In the genomic region with DNA sequence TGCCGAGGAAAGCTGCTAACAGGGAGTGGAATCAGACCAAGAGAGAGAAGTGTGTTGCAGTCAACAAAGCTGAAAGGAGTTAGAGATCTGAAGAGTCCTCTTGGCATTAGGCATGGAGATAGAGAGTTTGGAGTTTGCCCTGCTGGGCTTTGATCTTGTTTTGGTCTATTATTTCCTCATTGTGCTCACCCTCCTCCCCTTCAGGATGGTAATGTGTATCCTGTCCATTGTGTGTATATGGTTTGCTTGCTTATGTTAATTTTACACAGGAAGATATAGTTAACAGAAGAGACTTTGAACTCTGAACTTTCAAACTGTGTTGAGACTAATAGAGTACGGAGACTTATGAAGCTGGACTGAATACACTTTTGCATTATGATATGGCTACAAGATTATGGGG, we compare ENCODE assay signal across 28 mouse cellular contexts. TPM values are rescaled to one million over a fixed set of nuclear protein-coding genes. Genes with fewer than 3 reads are reported as not detected.
A peak's percentile ranks its signal among the peaks of the same experiment; 100 is the strongest.
DNase-seq lines count a peak whose midpoint lies in the region; ATAC-seq and TF ChIP-seq lines count a peak whose summit lies in the region.
"Had no signal": no experiment of that assay in that cellular context is flagged by ENCODE, and none has a peak within 500 bp of the region (broad histone marks: within the 10 kb centered on the region; RNA-seq: fewer than 3 reads in every experiment).

No protein-coding gene starts in this region.

- TF ChIP-seq CTCF in liver, postnatal 0 days (IDR thresholded peaks at IDR 0.05; ENCODE audit: low read depth) = no peak
- no peak for TF ChIP-seq CTCF in small intestine, adult 2 months (IDR thresholded peaks at IDR 0.05; ENCODE audit: extremely low read depth, insufficient read length, insufficient replicate concordance, low read depth, low read length)

- peaks cover 3% of the 10 kb centered on the region; the same call in 1 of the 2 replicates for H3K4me1 ChIP-seq in liver, postnatal 0 days (ENCODE audit: insufficient read depth)
- H3K4me1 ChIP-seq in liver, embryonic 11.5 days (replicated peaks; ENCODE audit: control insufficient read depth, insufficient read depth, low read length) = no peaks in the 10 kb centered on the region
- no peaks in the 10 kb centered on the region for H3K4me1 ChIP-seq in intestine, embryonic 14.5 days (replicated peaks; ENCODE audit: control insufficient read depth, insufficient read depth, low read length)
- H3K4me1 ChIP-seq in intestine, embryonic 16.5 days (ENCODE audit: control insufficient read depth, insufficient read depth, low read length) = peaks cover 4% of the 10 kb centered on the region; the same call in 1 of the 2 replicates
- peaks cover 13% of the 10 kb centered on the region; the same call in 1 of the 2 replicates for H3K4me1 ChIP-seq in small intestine, adult 2 months (ENCODE audit: control insufficient read depth, insufficient read depth, insufficient read length, low read length)
- H3K4me1 ChIP-seq: forebrain, embryonic 10.5 days; forebrain, embryonic 13.5 days; heart, embryonic 12.5 days; heart, embryonic 15.5 days; hindbrain, embryonic 10.5 days; hindbrain, embryonic 13.5 days had no signal

- no peaks in the 10 kb centered on the region for H3K9me3 ChIP-seq in liver, postnatal 0 days (ENCODE audit: low read length)
- H3K9me3 ChIP-seq in liver, embryonic 11.5 days (ENCODE audit: control insufficient read depth, low read length) = no peaks in the 10 kb centered on the region
- H3K9me3 ChIP-seq in intestine, embryonic 14.5 days (ENCODE audit: control insufficient read depth, low read length) = no peaks in the 10 kb centered on the region
- H3K9me3 ChIP-seq in intestine, embryonic 16.5 days (ENCODE audit: control insufficient read depth, low read length) = no peaks in the 10 kb centered on the region
- H3K9me3 ChIP-seq: forebrain, embryonic 10.5 days; forebrain, embryonic 13.5 days; G1E; heart, embryonic 12.5 days; heart, embryonic 15.5 days; hindbrain, embryonic 10.5 days; hindbrain, embryonic 13.5 days had no signal

- WGBS in liver, postnatal 0 days (ENCODE audit: insufficient replicate concordance) = 63% methylated on average over 2 of the region's 2 CpGs
- 77% methylated on average over 2 of the region's 2 CpGs for WGBS in liver, embryonic 11.5 days
- 82% methylated on average over 2 of the region's 2 CpGs for WGBS in intestine, embryonic 14.5 days
- 63% methylated on average over 2 of the region's 2 CpGs for WGBS in intestine, embryonic 16.5 days
- WGBS in small intestine, adult 2 months = 24% methylated on average over 2 of the region's 2 CpGs

- no peak overlapping the region for H3K9ac ChIP-seq in liver, postnatal 0 days (replicated peaks)
- no peak overlapping the region for H3K9ac ChIP-seq in liver, embryonic 11.5 days (ENCODE audit: low read depth, low read length)
- no peak overlapping the region for H3K9ac ChIP-seq in intestine, embryonic 14.5 days (ENCODE audit: low read length)
- no peak overlapping the region for H3K9ac ChIP-seq in intestine, embryonic 16.5 days (ENCODE audit: low read depth, low read length)
- H3K9ac ChIP-seq: forebrain, embryonic 13.5 days; forebrain, postnatal 0 days; heart, embryonic 12.5 days; heart, embryonic 15.5 days; hindbrain, embryonic 13.5 days had no signal

- no peak overlapping the region for H3K4me2 ChIP-seq in liver, postnatal 0 days (ENCODE audit: low read depth, low read length)
- no peak overlapping the region for H3K4me2 ChIP-seq in liver, embryonic 11.5 days
- no peak overlapping the region for H3K4me2 ChIP-seq in intestine, embryonic 14.5 days (ENCODE audit: low read length)
- peak overlapping the region; percentile 4; the same call in 1 of the 2 replicates for H3K4me2 ChIP-seq in intestine, embryonic 16.5 days (ENCODE audit: low read depth, low read length)
- H3K4me2 ChIP-seq: forebrain, embryonic 13.5 days; heart, embryonic 12.5 days; heart, embryonic 15.5 days; hindbrain, embryonic 13.5 days had no signal

- H3K27me3 ChIP-seq in liver, postnatal 0 days (ENCODE audit: insufficient read depth, low read length) = no peaks in the 10 kb centered on the region
- no peaks in the 10 kb centered on the region for H3K27me3 ChIP-seq in liver, embryonic 11.5 days (replicated peaks; ENCODE audit: control insufficient read depth, insufficient read depth, low read length)
- H3K27me3 ChIP-seq in intestine, embryonic 14.5 days (replicated peaks; ENCODE audit: control insufficient read depth, insufficient read depth, low read length) = no peaks in the 10 kb centered on the region
- no peaks in the 10 kb centered on the region for H3K27me3 ChIP-seq in intestine, embryonic 16.5 days (replicated peaks; ENCODE audit: control insufficient read depth, insufficient read depth, low read length)
- no peaks in the 10 kb centered on the region for H3K27me3 ChIP-seq in small intestine, adult 2 months (ENCODE audit: control insufficient read depth, insufficient read depth, low read length)
- H3K27me3 ChIP-seq: CH12.LX; forebrain, embryonic 13.5 days; heart, embryonic 12.5 days; heart, embryonic 15.5 days; hindbrain, embryonic 13.5 days; Patski had no signal

- DNase-seq in liver, postnatal 0 days = no peak
- DNase-seq in liver, embryonic 11.5 days (ENCODE audit: low spot score) = no peak
- no peak for DNase-seq in intestine, embryonic 14.5 days (ENCODE audit: low spot score)
- no peak for DNase-seq in right cerebral cortex, postnatal 10 days (ENCODE audit: low spot score in 2 of 2)
- no peak for DNase-seq in thymus, postnatal 0 days (ENCODE audit: low spot score)
- DNase-seq: adrenal gland, postnatal 10 days; adrenal gland, postnatal 36 days; B cell, adult 2 months; cerebellum, adult 18-20 months; cerebellum, adult 9-10 months; cerebellum, postnatal 14 days; forebrain, postnatal 0 days; gastrocnemius, adult 2 months; gastrocnemius, postnatal 14 days; heart, adult 18-20 months; heart, postnatal 10 days; heart, postnatal 36 days had no signal

- H3K4me3 ChIP-seq in liver, postnatal 0 days (ENCODE audit: low read depth, low read length) = no peak overlapping the region
- H3K4me3 ChIP-seq in liver, embryonic 11.5 days (ENCODE audit: low read depth, low read length) = no peak overlapping the region
- no peak overlapping the region for H3K4me3 ChIP-seq in intestine, embryonic 14.5 days (ENCODE audit: low read depth, low read length)
- no peak overlapping the region for H3K4me3 ChIP-seq in intestine, embryonic 16.5 days (ENCODE audit: low read length)
- H3K4me3 ChIP-seq in small intestine, adult 2 months (ENCODE audit: low read depth, low read length) = no peak overlapping the region; the same call in 1 of the 2 replicates
- H3K4me3 ChIP-seq: forebrain, embryonic 10.5 days; forebrain, embryonic 13.5 days; gastrocnemius, adult 2 months; heart, embryonic 12.5 days; heart, embryonic 15.5 days; hindbrain, embryonic 10.5 days; hindbrain, embryonic 13.5 days had no signal

- no peak for TF ChIP-seq EP300 in liver, postnatal 0 days (IDR thresholded peaks at IDR 0.05; ENCODE audit: low read depth)

- H3K27ac ChIP-seq in liver, postnatal 0 days (ENCODE audit: low read depth) = no peak overlapping the region
- H3K27ac ChIP-seq in liver, embryonic 11.5 days (ENCODE audit: low read depth, low read length) = no peak overlapping the region
- no peak overlapping the region for H3K27ac ChIP-seq in intestine, embryonic 14.5 days (ENCODE audit: low read depth)
- peak overlapping the region; percentile 69 for H3K27ac ChIP-seq in intestine, embryonic 16.5 days (ENCODE audit: low read length)
- peak overlapping the region; percentile 97 for H3K27ac ChIP-seq in small intestine, adult 2 months (ENCODE audit: insufficient read depth, low read depth, low read length)
- H3K27ac ChIP-seq: forebrain, embryonic 10.5 days; forebrain, embryonic 13.5 days; gastrocnemius, adult 2 months; heart, embryonic 15.5 days; hindbrain, embryonic 10.5 days; hindbrain, embryonic 13.5 days had no signal

- no peak for TF ChIP-seq POLR2A in small intestine, adult 2 months (IDR thresholded peaks at IDR 0.05; ENCODE audit: low read depth, low read length)

- H3K36me3 ChIP-seq in liver, postnatal 0 days (replicated peaks; ENCODE audit: insufficient read depth, low read length) = no peaks in the 10 kb centered on the region
- H3K36me3 ChIP-seq in liver, embryonic 11.5 days (ENCODE audit: control insufficient read depth, insufficient read depth, low read length) = no peaks in the 10 kb centered on the region
- H3K36me3 ChIP-seq in intestine, embryonic 14.5 days (ENCODE audit: control insufficient read depth, insufficient read depth, low read length) = no peaks in the 10 kb centered on the region
- H3K36me3 ChIP-seq in intestine, embryonic 16.5 days (ENCODE audit: control insufficient read depth, insufficient read depth, low read length) = no peaks in the 10 kb centered on the region
- no peaks in the 10 kb centered on the region for H3K36me3 ChIP-seq in small intestine, adult 2 months (ENCODE audit: control insufficient read depth, insufficient read depth, low read length)
- H3K36me3 ChIP-seq: forebrain, embryonic 10.5 days; G1E; heart, embryonic 12.5 days; heart, embryonic 15.5 days; hindbrain, embryonic 10.5 days; hindbrain, embryonic 13.5 days had no signal

- ATAC-seq in liver, postnatal 0 days = peak; percentile 15; the same call in 1 of the 2 replicates
- no peak for ATAC-seq in liver, embryonic 11.5 days (replicated peaks; ENCODE audit: low FRiP score)
- 0 out of 2 replicates have a peak, but pooled peaks have one; percentile 55 for ATAC-seq in intestine, embryonic 14.5 days (replicated peaks; ENCODE audit: low FRiP score, low TSS enrichment, low read depth)
- peak; percentile 96 for ATAC-seq in intestine, embryonic 16.5 days
- ATAC-seq: forebrain, embryonic 13.5 days; forebrain, postnatal 0 days; Patski had no signal

RNA-seq across cellular contexts. Expression of gene Mocs2, which starts 15.1 kb away (rescaled TPM):
- polyA plus RNA-seq in liver, postnatal 0 days (2015; fragmentation: Nextera tagmentation; extraction: Ambion mirVana) = 178 and 181 TPM in 2 replicates
- 58.3 and 61.4 TPM in 2 replicates for polyA plus RNA-seq in liver, embryonic 11.5 days (2014; fragmentation: Nextera tagmentation; extraction: Ambion mirVana)
- 92.5 and 92.6 TPM in 2 replicates for polyA plus RNA-seq in intestine, embryonic 14.5 days (2014; fragmentation: Nextera tagmentation; extraction: Ambion mirVana)
- 111 and 114 TPM in 2 replicates for polyA plus RNA-seq in intestine, embryonic 16.5 days (2015; fragmentation: Nextera tagmentation; extraction: Ambion mirVana)
- polyA plus RNA-seq in small intestine, adult 2 months (2012; rRNA removed) = 12.6 and 27.6 TPM in 2 replicates
- 85.4 and 88.7 TPM in 2 replicates for polyA plus RNA-seq in thymus, postnatal 0 days (2015; fragmentation: Nextera tagmentation; extraction: Ambion mirVana)

Comparison
In these comparisons a context has a peak if more than half of its experiments do, and no peak if none do; other contexts are left out.
1. H3K27ac ChIP-seq: peak in intestine, embryonic 16.5 days (single experiment) and small intestine, adult 2 months (single experiment); none in liver, postnatal 0 days (single experiment), liver, embryonic 11.5 days (single experiment) and intestine, embryonic 14.5 days (single experiment).